Mouse (Mus musculus) adrenal gland, adult 8-10 months (tissue): Measurements from ENCODE around the gene Polr1a. TPM values are rescaled to one million over a fixed set of nuclear protein-coding genes. Genes with fewer than 3 reads are reported as not detected.

Experiments
- DNase-seq: peaks from one replicate; pipeline ENCODE4 v3.0.0; 2022
- total RNA-seq, 4 experiments: library from RNA; stranded (reverse); gene quantifications; 2 replicates each; pipeline ENCODE4 v1.2.4; 2022

Polr1a gene
- total RNA-seq, 4 experiments from 2014 or later = 66.4 to 108 (median 85.9) TPM

GRCm38 (mm10) chr6:71950592-71950991 lies 41.7 kb downstream of the Polr1a start:
- DNase-seq = peak; percentile 93

GRCm38 (mm10) chr6:71951192-71951591 lies 42.3 kb downstream of the Polr1a start:
- DNase-seq = no peak

DNA sequence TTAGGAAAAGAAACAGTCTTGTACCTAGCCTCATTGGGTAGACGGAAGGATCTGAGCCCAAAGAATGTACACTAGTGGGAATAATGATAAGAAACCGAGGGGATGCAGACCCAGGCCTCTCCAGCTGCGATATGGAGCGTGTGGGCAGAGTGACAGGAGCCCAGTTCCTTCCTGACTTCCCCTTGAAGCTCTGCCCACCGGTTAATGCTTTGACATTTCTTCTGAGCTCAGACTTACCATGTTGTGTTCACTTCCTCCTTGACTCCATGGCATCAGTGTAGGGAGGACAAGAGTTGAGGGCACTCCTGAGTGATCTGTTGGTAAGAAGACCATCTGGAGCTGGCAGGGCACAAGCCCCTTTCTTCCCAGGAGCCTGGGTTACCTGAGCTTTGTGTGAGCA lies 53.3 kb downstream of the Polr1a start:
- DNase-seq = no peak

DNA sequence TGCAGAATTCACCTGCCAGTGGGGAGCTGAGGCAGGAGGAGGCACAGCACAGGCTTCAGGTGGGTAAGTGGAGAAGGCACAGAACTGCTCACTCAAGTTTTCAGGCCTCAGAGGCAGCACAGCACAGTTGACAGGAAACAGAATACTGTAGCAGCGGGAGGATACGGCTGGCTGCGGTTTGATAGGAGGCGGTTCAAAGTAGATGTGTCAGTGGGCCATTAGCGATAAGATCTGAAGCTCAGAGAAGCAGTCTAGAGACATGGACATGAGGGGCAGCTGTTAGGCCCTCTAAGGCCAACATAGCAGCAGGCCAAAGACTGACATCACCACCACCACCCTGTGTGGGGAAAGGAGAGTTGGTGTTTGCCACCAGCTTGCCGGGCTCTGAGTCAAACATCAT lies 53.9 kb downstream of the Polr1a start:
- no peak for DNase-seq

DNA sequence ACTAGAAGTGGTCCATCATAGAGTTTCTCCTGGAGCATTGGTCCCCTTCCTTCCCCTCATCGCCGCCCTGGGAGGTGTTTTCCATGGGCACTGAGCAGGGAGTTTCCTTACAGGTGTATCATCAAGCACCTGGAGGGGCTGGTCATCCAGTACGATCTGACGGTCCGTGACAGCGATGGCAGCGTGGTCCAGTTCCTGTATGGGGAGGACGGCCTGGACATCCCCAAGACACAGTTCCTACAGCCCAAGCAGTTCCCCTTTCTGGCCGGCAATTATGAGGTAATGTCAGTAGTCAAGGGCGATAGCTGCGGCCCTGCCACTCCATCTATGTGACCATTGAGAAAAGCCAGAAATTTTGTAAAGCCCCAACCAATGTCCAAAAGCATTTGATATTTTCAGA lies 54.7 kb downstream of the Polr1a start:
- no peak for DNase-seq

GRCm38 (mm10) chr6:71966683-71967303 lies 57.9 kb downstream of the Polr1a start:
- no peak for DNase-seq

GRCm38 (mm10) chr6:71967847-71968246 lies 59.0 kb downstream of the Polr1a start:
- DNase-seq = no peak

DNA sequence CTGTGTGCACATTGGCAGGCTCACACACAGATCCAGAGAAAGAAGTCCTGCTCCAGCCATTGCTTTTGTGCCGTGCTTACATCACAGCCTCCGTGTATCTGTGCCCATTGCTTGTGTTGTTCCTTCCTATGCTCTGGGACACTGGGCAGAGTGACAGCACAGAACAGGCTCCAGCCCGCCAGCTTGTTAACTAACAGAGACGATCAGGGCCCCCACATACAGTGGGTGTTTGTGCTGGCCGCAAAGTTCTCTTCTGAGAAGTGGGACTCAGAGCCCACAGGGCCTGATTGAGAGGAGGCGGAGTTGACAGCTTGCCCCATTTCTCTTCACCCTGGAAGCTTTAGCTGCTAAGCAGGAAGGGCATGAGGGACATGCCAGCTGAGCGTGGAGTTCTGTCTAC lies 60.6 kb downstream of the Polr1a start:
- no peak for DNase-seq

DNA sequence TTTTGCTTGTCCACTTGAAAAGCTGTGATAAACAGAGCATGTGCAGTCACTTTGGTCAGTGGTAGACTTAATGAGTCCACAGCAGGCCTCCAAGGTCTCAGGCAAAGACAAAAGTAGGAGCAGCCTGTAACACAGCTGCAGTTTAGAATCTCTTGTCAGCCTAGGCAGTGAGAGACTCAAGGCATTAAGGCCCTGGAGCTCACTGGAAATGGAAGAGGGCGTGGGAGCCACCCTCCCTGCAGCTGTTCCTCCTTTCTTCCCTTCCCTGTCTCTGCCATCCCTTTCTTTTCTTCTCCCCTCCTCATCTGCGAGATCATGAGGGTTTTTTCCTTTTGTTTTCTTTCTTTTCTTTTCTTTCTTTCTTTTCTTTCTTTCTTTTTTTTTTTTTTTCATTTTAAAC lies 61.3 kb downstream of the Polr1a start:
- DNase-seq = no peak

DNA sequence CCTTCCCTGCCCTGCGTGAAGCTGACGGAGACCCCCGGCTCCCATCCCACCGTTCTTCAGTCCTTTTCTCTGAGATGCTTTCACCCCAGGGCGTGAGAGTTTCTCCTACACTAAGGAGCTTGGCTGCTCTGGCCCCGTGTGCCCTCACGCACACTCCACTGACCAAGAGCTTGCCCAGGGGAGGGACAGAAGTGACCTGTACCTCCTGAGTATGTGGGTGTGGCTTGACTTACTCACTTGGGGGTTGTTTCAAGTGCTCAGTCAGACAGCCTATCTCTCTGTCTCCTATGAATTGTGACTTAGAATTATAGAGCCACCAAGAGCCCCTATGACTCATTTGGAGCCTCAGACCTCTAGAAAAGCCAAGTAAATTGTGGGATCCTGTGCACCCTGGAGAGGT lies 67.7 kb downstream of the Polr1a start:
- DNase-seq = no peak

DNA sequence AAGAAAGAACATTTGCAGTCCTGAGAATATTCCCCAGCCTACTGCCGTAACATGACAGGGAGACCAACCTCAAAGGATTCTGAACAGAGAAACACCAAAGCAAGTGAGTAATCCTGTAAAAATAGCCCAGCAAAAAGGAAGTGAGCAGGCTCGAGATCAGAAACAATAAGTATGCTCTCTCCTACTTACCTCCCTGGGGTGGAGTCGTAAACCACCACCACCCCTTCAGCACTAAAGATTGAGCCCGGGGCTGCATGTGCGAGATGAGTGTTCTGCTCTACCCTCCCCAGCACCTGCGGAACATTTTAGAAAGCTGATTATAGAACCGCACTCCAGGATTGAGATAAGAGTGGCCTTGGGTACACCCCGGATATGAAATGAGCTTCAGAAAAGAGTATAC lies 71.3 kb downstream of the Polr1a start:
- DNase-seq = no peak

DNA sequence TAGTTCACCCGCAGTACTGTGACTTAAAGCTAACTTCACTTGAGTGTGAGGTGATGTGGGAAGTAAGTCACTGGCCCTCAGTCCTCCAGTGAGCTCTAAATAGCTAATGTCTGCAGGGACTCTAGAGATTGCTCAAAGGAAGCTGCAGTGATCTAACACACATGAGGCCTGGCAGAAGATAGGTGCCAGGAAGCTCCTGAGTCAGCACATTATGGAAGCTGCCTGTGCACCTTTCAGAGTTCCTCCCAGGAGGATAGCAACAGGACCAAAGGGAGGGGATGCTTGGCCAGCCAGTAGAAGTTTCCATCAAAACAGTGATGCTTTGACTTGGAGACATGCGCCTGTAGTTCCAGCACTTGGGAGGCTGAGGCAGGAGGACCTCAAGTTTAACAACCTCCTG lies 71.7 kb downstream of the Polr1a start:
- DNase-seq = no peak

DNA sequence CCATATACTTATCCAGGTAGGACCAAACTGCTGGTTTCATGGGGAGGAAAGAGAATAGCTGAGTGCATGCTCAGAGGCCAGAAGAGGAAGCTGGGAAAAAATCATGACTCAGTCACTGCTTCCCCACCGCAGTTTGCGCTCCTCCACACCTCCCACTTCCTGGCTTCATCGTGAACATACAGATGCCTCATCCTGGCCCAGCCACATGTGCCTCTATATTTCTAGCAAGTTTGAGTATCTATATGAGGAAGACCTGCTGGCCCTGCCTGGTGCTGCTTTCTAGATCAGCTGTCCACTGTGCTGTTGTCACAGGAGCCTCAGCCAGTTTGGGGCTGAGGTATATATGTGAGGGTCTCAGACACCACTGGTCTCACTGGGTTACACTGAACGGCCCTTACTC lies 72.6 kb downstream of the Polr1a start:
- no peak for DNase-seq

DNA sequence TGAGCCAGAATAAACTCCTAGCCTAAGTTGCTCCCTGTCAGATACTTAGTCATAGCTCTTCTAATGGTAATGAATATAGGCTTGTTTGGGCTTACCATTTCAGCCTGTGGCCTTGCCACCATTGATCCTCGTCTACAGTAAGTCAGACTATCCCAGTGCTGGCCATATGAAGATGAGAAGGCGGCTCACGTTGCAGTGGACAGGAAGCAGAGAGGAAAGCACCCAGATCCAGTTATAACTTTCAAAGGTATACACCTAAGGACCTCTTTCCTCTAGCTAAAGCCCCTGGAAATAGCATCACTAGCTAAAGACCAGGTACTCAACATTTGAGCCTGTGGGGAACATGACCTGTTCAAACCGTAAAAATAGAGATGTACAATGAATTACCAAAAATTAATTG lies 77.1 kb downstream of the Polr1a start:
- DNase-seq = no peak

GRCm38 (mm10) chr6:71987546-71988248 lies 78.8 kb downstream of the Polr1a start:
- DNase-seq = no peak

DNA sequence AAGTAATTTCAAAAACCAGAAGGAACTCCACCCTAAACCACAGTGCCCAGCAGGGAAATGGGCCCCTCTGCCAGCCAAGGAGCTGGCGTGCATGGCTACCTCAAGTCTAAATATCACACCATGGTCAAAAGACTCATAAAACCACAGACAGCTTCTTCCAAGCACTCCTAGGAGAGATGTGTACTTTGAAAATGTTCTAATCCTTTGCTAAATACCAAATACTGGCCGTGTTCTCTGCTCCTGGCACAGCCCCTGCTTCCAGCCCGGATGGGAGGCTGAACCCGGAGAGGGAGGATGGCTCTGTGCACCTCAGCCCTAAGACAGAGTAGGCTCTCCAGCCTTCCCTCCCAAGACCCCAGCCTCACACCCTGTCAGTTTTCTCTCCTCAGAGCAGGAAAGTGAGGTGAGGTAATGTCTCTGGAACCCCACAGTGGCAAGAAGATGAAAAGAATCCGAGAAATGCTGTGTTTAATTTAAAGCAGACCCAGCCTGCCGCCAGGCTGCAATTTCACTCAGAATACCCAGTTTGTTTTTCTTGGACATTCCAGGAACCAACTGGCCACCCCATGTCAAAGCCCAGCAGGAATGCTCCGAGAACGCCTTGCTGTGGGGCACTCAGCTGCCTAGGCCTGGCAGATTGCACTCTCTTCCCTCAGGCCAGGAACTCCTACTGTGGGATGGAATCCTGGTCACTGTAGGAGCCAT lies 80.9 kb downstream of the Polr1a start:
- DNase-seq = no peak

DNA sequence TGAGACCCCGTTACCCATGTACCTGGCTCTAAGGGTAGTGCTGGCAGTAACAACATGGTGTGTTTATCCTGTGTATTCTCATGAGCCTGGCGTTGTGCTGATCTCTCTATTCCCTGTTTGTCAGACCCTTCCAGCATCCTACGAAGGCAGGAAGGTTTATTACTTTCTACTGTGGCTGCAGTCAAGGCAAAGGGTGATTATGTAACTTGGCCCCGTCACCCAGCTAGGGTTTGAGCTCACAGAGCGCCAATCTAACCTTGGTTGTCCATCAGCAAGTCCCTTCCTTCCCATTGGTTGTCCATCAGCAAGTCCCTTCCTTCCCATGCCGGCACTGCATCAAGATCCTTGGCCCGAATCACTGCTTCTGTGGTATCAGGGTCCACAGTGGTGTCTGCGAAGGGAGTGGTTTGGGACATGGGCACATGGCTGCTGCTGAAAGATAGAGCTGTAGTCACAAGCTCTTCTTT lies 81.6 kb downstream of the Polr1a start:
- peak; percentile 91 for DNase-seq

DNA sequence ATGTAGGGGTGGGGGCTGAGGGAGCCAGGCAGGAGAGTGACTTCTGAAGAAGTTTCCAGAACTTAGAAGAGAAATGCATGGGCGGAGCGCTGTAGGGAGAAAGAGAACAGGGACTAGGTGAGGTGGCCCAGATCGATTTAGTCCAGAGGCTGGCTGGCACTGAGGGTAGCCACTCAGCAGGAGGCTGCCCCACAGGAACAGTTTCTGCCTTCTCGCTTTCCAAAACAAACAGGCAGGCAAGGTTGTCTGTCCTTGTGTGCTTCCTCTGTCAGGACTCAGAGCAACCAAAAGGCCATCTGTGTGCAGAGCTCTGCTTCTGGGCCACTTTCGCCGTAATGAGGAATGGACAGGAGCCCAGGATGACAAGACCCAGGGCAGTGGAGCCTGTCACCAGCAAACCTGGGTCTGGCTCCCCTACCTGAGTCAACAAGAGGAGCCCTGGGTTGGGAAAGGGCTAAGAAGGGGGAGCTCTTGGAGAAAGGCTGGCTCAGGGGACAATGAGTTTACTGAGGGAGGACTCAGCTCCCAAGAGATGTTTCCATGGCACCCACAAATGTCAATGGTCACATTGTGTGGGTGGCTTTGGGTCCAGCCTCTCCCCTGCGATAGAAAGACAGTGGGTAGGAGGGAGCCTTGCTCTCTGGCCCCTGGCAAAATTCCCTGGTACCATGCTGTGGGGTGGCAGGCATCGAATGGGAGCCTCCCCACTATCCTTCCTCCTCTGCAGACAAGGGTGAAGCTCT lies 82.5 kb downstream of the Polr1a start:
- peak; percentile 76 for DNase-seq

DNA sequence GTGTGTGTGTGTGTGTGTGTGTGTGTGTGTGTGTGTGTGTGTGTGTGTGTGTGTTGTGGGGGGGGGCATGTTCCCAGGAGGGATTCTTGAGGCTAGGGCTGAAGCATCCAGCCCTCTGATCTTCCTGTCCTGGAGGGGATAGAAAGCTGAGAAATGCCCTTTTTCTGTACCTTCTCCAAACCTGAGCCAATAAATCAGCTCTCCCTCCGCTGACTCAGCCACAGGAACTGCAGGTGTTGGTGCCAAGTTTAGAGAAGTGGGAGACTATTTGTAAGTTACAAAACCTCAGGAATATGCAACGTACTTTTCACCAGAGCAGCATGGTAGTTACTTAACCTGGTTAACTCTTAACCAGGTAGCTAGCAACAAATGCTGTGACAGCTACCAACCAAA lies 83.1 kb downstream of the Polr1a start:
- peak; percentile 46 for DNase-seq

DNA sequence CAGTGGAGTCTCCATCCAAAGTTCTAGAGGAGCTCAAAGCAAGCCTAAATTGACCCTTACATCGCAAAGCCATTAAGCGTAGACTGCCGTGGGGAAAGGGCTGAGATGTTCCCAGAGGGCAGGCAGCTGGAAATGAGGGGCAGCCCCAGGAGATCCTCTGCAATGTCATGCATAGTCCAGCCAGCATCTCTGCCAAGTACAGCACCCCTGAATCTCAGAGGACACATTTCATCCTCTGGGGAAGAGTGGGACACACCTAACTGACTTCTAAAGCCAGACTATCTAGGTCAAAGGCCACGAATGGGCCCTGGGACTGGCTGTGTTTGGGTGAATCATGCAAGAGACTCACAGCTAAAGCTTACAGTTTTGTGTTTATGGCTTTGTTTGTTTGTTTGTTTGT lies 85.2 kb downstream of the Polr1a start:
- DNase-seq = no peak

DNA sequence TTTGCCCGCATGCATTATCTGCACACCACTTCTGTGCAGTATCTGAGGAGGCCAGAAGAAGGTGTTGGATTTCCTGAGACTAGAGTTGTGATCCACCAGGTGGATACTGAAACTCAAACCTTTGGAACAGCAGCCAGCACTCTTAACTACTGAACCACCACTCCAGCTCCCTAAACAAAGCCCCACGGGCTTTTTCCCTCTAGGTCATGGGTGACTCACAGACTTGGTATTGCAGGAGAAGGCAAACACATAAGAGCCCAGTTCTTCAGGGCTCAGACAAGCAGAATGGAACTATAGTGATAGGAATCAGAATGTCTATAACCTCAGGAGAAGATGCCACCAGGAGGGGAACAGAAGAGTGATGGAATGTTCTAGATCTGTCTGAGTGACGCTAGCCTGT lies 86.2 kb downstream of the Polr1a start:
- DNase-seq = no peak

DNA sequence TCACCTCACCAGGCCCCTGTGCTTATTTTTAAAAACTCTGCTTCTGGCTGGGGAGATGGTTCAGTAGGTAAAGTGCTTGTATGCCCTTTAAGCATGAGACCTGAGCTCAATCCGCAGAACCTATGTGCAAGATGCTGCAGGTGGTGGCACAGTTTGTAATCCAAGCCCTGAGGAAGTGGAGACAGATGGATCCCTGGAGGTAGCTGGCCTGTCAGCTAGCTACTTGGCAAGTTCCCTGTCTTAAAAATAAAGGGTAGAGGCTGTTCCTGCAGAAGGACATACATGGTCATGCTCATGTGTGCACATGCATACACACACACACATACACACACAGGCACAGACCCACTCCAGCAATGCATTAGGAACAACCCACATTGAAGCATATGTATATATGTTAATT lies 88.4 kb downstream of the Polr1a start:
- no peak for DNase-seq

DNA sequence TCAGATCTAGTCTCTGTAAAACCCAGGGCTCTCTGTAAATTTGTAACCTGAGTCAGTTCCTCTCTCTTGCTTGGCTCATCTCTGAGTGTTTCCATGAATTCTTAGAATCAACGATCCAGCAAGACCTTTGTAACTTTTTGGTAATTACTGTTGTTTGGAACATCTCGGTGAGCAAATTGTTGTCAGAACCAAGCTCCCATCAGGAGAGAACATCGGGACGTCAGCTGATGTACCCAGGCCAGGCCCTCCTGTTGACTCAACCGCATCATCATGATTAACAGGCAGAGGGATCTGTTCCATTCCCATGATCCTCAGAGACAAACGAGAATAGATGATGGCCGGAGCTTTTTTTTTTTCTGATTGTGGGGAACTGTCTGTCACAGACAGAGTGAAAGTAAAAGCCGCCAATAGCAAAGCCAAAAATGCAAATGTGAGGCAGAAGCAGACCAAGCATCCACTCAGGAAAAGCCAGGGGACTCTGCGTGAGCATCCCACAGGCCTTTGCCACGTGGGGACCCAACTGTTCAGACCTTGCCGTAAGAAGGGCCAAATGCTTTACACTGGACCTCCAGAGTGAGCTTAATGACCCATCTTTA lies 91.2 kb downstream of the Polr1a start:
- DNase-seq = no peak
